Mouse (Mus musculus): ENCODE results near the gene Pecam1. TPM values are rescaled to one million over a fixed set of nuclear protein-coding genes. Genes with fewer than 3 reads are reported as not detected.
"Not testable (repeated sequence)": the region's sequence is repeated elsewhere in the genome, so short reads cannot be mapped to it uniquely, and the experiment has no call there.

The Pecam1 gene
- polyA plus RNA-seq, 1 experiment from 2014 or later, result 52.0 TPM

GRCm38 (mm10) chr11:106660453-106661081, 89.9 kb downstream of the Pecam1 start:
- 73% methylated on average over 13 of the region's 13 CpGs for WGBS (ENCODE audit: insufficient replicate concordance)
- Histone ChIP-seq H3K9ac (ENCODE audit: low read depth, low read length) (peak overlapping the region; percentile 39; the same call in 1 of the 2 replicates), H3K4me2 (no peak overlapping the region; the same call in 1 of the 2 replicates), H3K4me3 (ENCODE audit: low read depth, low read length) (no peak overlapping the region), H3K27me3 (ENCODE audit: control insufficient read depth, insufficient read depth, low read length) (no peaks in the 10 kb centered on the region), H3K9me3 (replicated peaks; ENCODE audit: control insufficient read depth, low read length) (no peaks in the 10 kb centered on the region), H3K36me3 (ENCODE audit: control insufficient read depth, insufficient read depth, low read length) (no peaks in the 10 kb centered on the region), H3K4me1 (ENCODE audit: control insufficient read depth, insufficient read depth, low read length) (peaks cover 16% of the 10 kb centered on the region), H3K27ac (ENCODE audit: low read depth, low read length) (peak overlapping the region; percentile 94)
- no peak for ATAC-seq (replicated peaks; ENCODE audit: insufficient number of reproducible peaks, low FRiP score, low TSS enrichment)

GRCm38 (mm10) chr11:106659598-106660295, 90.7 kb downstream of the Pecam1 start:
- H3K4me1 ChIP-seq (ENCODE audit: control insufficient read depth, insufficient read depth, low read length), result peaks cover 16% of the 10 kb centered on the region
- ATAC-seq (replicated peaks; ENCODE audit: insufficient number of reproducible peaks, low FRiP score, low TSS enrichment), result no peak
- H3K36me3 ChIP-seq (ENCODE audit: control insufficient read depth, insufficient read depth, low read length), result no peaks in the 10 kb centered on the region
- H3K27ac ChIP-seq (ENCODE audit: low read depth, low read length), result peak overlapping the region; percentile 94
- H3K4me2 ChIP-seq, result peak overlapping the region; percentile 24
- H3K4me3 ChIP-seq (ENCODE audit: low read depth, low read length), result no peak overlapping the region
- no peaks in the 10 kb centered on the region for H3K9me3 ChIP-seq (replicated peaks; ENCODE audit: control insufficient read depth, low read length)
- H3K27me3 ChIP-seq (ENCODE audit: control insufficient read depth, insufficient read depth, low read length), result no peaks in the 10 kb centered on the region
- peak overlapping the region; percentile 43; the same call in 1 of the 2 replicates for H3K9ac ChIP-seq (ENCODE audit: low read depth, low read length)
- WGBS (ENCODE audit: insufficient replicate concordance), result 48% methylated on average over 15 of the region's 15 CpGs

- peak; percentile 45; the same call in 1 of the 2 replicates for ATAC-seq (replicated peaks; ENCODE audit: insufficient number of reproducible peaks, low FRiP score, low TSS enrichment)
These were observed 92.2 kb downstream of the Pecam1 start for GRCm38 (mm10) chr11:106658051-106658880.

DNA sequence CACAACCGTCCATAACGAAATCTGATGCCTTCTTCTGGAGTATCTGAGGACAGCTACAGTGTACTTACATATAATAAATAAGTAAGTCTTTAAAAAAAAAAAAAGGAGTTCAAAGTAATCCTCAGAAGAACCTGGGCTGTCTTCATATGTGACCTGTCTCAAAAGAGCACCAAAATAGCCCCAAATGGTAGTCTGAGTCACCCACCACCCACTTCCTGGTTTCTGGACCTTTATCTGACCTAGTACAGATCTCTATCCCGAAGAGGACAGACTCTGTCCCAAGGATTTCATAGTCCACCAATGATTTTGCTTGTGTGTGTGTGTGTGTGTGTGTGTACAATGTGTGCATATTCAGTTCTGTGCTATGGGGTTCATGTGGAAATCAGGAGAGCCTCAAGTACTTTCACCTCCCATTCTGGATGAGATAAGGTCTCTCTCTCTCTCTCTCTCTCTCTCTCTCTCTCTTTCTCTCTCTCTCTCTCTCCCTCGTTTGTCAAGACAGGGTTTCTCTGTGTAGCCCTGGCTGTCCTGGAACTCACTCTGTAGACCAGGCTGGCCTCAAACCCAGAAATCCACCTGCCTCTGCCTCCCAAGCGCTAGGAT, 93.4 kb downstream of the Pecam1 start:
- not testable (repeated sequence) for ATAC-seq (replicated peaks; ENCODE audit: insufficient number of reproducible peaks, low FRiP score, low TSS enrichment); H3K4me2 ChIP-seq; H3K27me3 ChIP-seq (ENCODE audit: control insufficient read depth, insufficient read depth, low read length); H3K9ac ChIP-seq (ENCODE audit: low read depth, low read length); H3K9me3 ChIP-seq (replicated peaks; ENCODE audit: control insufficient read depth, low read length); H3K4me3 ChIP-seq (ENCODE audit: low read depth, low read length); H3K27ac ChIP-seq (ENCODE audit: low read depth, low read length); H3K36me3 ChIP-seq (ENCODE audit: control insufficient read depth, insufficient read depth, low read length)
- H3K4me1 ChIP-seq (ENCODE audit: control insufficient read depth, insufficient read depth, low read length), result peaks cover 16% of the 10 kb centered on the region
- 76% methylated on average over 5 of the region's 5 CpGs for WGBS (ENCODE audit: insufficient replicate concordance)

More at GRCm38 (mm10) chr11:106658051-106658880, 92.2 kb downstream of the Pecam1 start:
- no peaks in the 10 kb centered on the region for H3K27me3 ChIP-seq (ENCODE audit: control insufficient read depth, insufficient read depth, low read length)
- peak overlapping the region; percentile 84 for H3K27ac ChIP-seq (ENCODE audit: low read depth, low read length)
- H3K9ac ChIP-seq (ENCODE audit: low read depth, low read length), result peak overlapping the region; percentile 34; the same call in 1 of the 2 replicates
- peaks cover 16% of the 10 kb centered on the region for H3K4me1 ChIP-seq (ENCODE audit: control insufficient read depth, insufficient read depth, low read length)
- no peaks in the 10 kb centered on the region for H3K36me3 ChIP-seq (ENCODE audit: control insufficient read depth, insufficient read depth, low read length)
- H3K9me3 ChIP-seq (replicated peaks; ENCODE audit: control insufficient read depth, low read length), result no peaks in the 10 kb centered on the region
- 0 out of 2 replicates have a peak overlapping the region, but pooled peaks have one; percentile 5 for H3K4me2 ChIP-seq
- no peak overlapping the region for H3K4me3 ChIP-seq (ENCODE audit: low read depth, low read length)
- 16% methylated on average over 14 of the region's 14 CpGs for WGBS (ENCODE audit: insufficient replicate concordance)

- no peaks in the 10 kb centered on the region for H3K27me3 ChIP-seq (ENCODE audit: control insufficient read depth, insufficient read depth, low read length)
- no peaks in the 10 kb centered on the region for H3K36me3 ChIP-seq (ENCODE audit: control insufficient read depth, insufficient read depth, low read length)
- no peak for ATAC-seq (replicated peaks; ENCODE audit: insufficient number of reproducible peaks, low FRiP score, low TSS enrichment)
- no peak overlapping the region for H3K4me3 ChIP-seq (ENCODE audit: low read depth, low read length)
- WGBS (ENCODE audit: insufficient replicate concordance), result 24% methylated on average over 13 of the region's 13 CpGs
- H3K27ac ChIP-seq (ENCODE audit: low read depth, low read length), result no peak overlapping the region
- H3K4me2 ChIP-seq, result no peak overlapping the region; the same call in 1 of the 2 replicates
- no peaks in the 10 kb centered on the region for H3K9me3 ChIP-seq (replicated peaks; ENCODE audit: control insufficient read depth, low read length)
- no peaks in the 10 kb centered on the region for H3K4me1 ChIP-seq (ENCODE audit: control insufficient read depth, insufficient read depth, low read length)
- H3K9ac ChIP-seq (ENCODE audit: low read depth, low read length), result no peak overlapping the region
These were observed 102.1 kb downstream of the Pecam1 start for GRCm38 (mm10) chr11:106648347-106648746.

DNA sequence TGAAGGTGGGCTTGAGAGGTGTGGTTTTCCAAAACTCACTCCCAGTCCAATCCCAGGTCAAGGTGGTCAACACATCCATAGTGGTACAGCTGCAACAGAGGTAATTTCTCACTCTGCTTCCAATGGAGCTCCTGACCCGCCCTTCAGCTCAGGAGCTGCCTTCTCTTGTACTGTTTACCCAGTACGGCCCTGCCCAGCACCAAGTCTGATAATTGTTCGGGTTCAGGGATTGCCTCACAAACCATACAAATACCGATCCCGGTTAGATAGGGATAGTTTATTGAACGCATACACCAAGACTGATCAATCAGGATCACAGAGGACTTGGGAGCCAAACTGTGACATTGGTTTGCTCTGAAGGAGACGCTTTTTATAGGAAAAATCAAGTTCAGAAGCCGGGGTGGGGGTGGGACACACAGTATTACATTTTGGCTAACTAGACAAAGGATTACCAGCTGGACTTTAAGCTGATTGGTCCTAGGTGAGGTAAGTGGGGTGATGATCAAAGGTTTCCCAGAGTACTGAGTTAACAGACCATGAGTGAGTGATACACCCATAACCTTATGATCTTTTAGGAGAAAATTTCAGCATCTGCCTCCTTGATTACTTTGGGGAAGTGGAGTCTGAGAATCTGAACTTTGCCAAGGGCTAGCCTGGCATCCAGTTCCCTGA, 107.3 kb downstream of the Pecam1 start:
- peaks cover 17% of the 10 kb centered on the region for H3K4me1 ChIP-seq (ENCODE audit: control insufficient read depth, insufficient read depth, low read length)
- WGBS (ENCODE audit: insufficient replicate concordance), result 71% methylated on average over 8 of the region's 8 CpGs
- no peak overlapping the region for H3K27ac ChIP-seq (ENCODE audit: low read depth, low read length)
- no peak for ATAC-seq (replicated peaks; ENCODE audit: insufficient number of reproducible peaks, low FRiP score, low TSS enrichment)
- no peak overlapping the region for H3K4me3 ChIP-seq (ENCODE audit: low read depth, low read length)
- H3K4me2 ChIP-seq, result no peak overlapping the region
- no peak overlapping the region for H3K9ac ChIP-seq (ENCODE audit: low read depth, low read length)
- H3K9me3 ChIP-seq (replicated peaks; ENCODE audit: control insufficient read depth, low read length), result no peaks in the 10 kb centered on the region
- H3K27me3 ChIP-seq (ENCODE audit: control insufficient read depth, insufficient read depth, low read length), result no peaks in the 10 kb centered on the region
- no peaks in the 10 kb centered on the region for H3K36me3 ChIP-seq (ENCODE audit: control insufficient read depth, insufficient read depth, low read length)

- Histone ChIP-seq H3K4me1 (ENCODE audit: control insufficient read depth, insufficient read depth, low read length) (peaks cover 22% of the 10 kb centered on the region), H3K27ac (ENCODE audit: low read depth, low read length) (no peak overlapping the region), H3K36me3 (ENCODE audit: control insufficient read depth, insufficient read depth, low read length) (no peaks in the 10 kb centered on the region), H3K9me3 (replicated peaks; ENCODE audit: control insufficient read depth, low read length) (no peaks in the 10 kb centered on the region), H3K9ac (ENCODE audit: low read depth, low read length) (no peak overlapping the region), H3K27me3 (ENCODE audit: control insufficient read depth, insufficient read depth, low read length) (no peaks in the 10 kb centered on the region), H3K4me2 (no peak overlapping the region), H3K4me3 (ENCODE audit: low read depth, low read length) (no peak overlapping the region)
- WGBS (ENCODE audit: insufficient replicate concordance), result 41% methylated on average over 1 of the region's 1 CpGs
- ATAC-seq (replicated peaks; ENCODE audit: insufficient number of reproducible peaks, low FRiP score, low TSS enrichment), result no peak
These were observed 108.8 kb downstream of the Pecam1 start for GRCm38 (mm10) chr11:106641580-106641979.
